Mouse (Mus musculus): ENCODE data around the gene Sdc4.

Sdc4 gene

GRCm38 (mm10) chr2:164438257-164438656 lies 5.4 kb downstream of the Sdc4 start:
- Histone ChIP-seq H3K27me3 (ENCODE audit: insufficient read depth, low read length) (peaks cover 86% of the 10 kb centered on the region), H3K36me3 (ENCODE audit: insufficient read depth, low read length) (peaks cover 5% of the 10 kb centered on the region; the same call in 1 of the 2 replicates), H3K4me1 (replicated peaks; ENCODE audit: low read depth, low read length) (peaks cover 92% of the 10 kb centered on the region), H3K4me3 (replicated peaks; ENCODE audit: low read length) (no peak overlapping the region), H3K9me3 (ENCODE audit: low read length) (no peaks in the 10 kb centered on the region)
- TF ChIP-seq NANOG (IDR thresholded peaks at IDR 0.05; ENCODE audit: borderline replicate concordance, low read length) (no peak), POU5F1 (IDR thresholded peaks at IDR 0.05; ENCODE audit: borderline replicate concordance, low read length) (no peak), CTCF (conservative IDR thresholded peaks at IDR 0.05; ENCODE audit: low read length) (no peak)

GRCm38 (mm10) chr2:164437710-164438109 lies 6.0 kb downstream of the Sdc4 start:
- Histone ChIP-seq H3K4me1 (replicated peaks; ENCODE audit: low read depth, low read length) (peaks cover 95% of the 10 kb centered on the region), H3K36me3 (ENCODE audit: insufficient read depth, low read length) (peaks cover 5% of the 10 kb centered on the region; the same call in 1 of the 2 replicates), H3K27me3 (ENCODE audit: insufficient read depth, low read length) (peaks cover 90% of the 10 kb centered on the region), H3K4me3 (replicated peaks; ENCODE audit: low read length) (no peak overlapping the region), H3K9me3 (ENCODE audit: low read length) (no peaks in the 10 kb centered on the region)
- TF ChIP-seq CTCF (conservative IDR thresholded peaks at IDR 0.05; ENCODE audit: low read length) (no peak), NANOG (IDR thresholded peaks at IDR 0.05; ENCODE audit: borderline replicate concordance, low read length) (no peak)

- H3K4me3 ChIP-seq (replicated peaks; ENCODE audit: low read length), result peak overlapping the region; percentile 27
Measured at GRCm38 (mm10) chr2:164436961-164437360, 6.7 kb downstream of the Sdc4 start.

GRCm38 (mm10) chr2:164436215-164436913 lies 7.3 kb downstream of the Sdc4 start:
- H3K4me1 ChIP-seq (replicated peaks; ENCODE audit: low read depth, low read length), result peaks cover 95% of the 10 kb centered on the region
- no peak for TF ChIP-seq NANOG (IDR thresholded peaks at IDR 0.05; ENCODE audit: borderline replicate concordance, low read length)
- TF ChIP-seq CTCF (conservative IDR thresholded peaks at IDR 0.05; ENCODE audit: low read length), result no peak
- no peak for TF ChIP-seq POU5F1 (IDR thresholded peaks at IDR 0.05; ENCODE audit: borderline replicate concordance, low read length)
- H3K36me3 ChIP-seq (ENCODE audit: insufficient read depth, low read length), result peaks cover 5% of the 10 kb centered on the region; the same call in 1 of the 2 replicates
- peaks cover 89% of the 10 kb centered on the region for H3K27me3 ChIP-seq (ENCODE audit: insufficient read depth, low read length)
- H3K9me3 ChIP-seq (ENCODE audit: low read length), result no peaks in the 10 kb centered on the region
- peak overlapping the region; percentile 27 for H3K4me3 ChIP-seq (replicated peaks; ENCODE audit: low read length)

More at GRCm38 (mm10) chr2:164436961-164437360, 6.7 kb downstream of the Sdc4 start:
- TF ChIP-seq NANOG (IDR thresholded peaks at IDR 0.05; ENCODE audit: borderline replicate concordance, low read length), result no peak
- no peaks in the 10 kb centered on the region for H3K9me3 ChIP-seq (ENCODE audit: low read length)
- peaks cover 90% of the 10 kb centered on the region for H3K27me3 ChIP-seq (ENCODE audit: insufficient read depth, low read length)
- H3K4me1 ChIP-seq (replicated peaks; ENCODE audit: low read depth, low read length), result peaks cover 95% of the 10 kb centered on the region
- peaks cover 5% of the 10 kb centered on the region; the same call in 1 of the 2 replicates for H3K36me3 ChIP-seq (ENCODE audit: insufficient read depth, low read length)

- Histone ChIP-seq H3K27me3 (ENCODE audit: insufficient read depth, low read length) (peaks cover 85% of the 10 kb centered on the region), H3K4me1 (replicated peaks; ENCODE audit: low read depth, low read length) (peaks cover 94% of the 10 kb centered on the region), H3K36me3 (ENCODE audit: insufficient read depth, low read length) (no peaks in the 10 kb centered on the region; the same call in 1 of the 2 replicates), H3K9me3 (ENCODE audit: low read length) (no peaks in the 10 kb centered on the region), H3K4me3 (replicated peaks; ENCODE audit: low read length) (peak overlapping the region; percentile 27)
- TF ChIP-seq NANOG (IDR thresholded peaks at IDR 0.05; ENCODE audit: borderline replicate concordance, low read length), result peak; percentile 10; the same call in 1 of the 2 replicates
- no peak for TF ChIP-seq POU5F1 (IDR thresholded peaks at IDR 0.05; ENCODE audit: borderline replicate concordance, low read length)
Measured at GRCm38 (mm10) chr2:164435216-164436090, 8.2 kb downstream of the Sdc4 start.

GRCm38 (mm10) chr2:164434681-164435080 lies 9.0 kb downstream of the Sdc4 start:
- peaks cover 2% of the 10 kb centered on the region for H3K36me3 ChIP-seq (ENCODE audit: insufficient read depth, low read length)
- peaks cover 93% of the 10 kb centered on the region for H3K4me1 ChIP-seq (replicated peaks; ENCODE audit: low read depth, low read length)
- H3K9me3 ChIP-seq (ENCODE audit: low read length), result no peaks in the 10 kb centered on the region
- TF ChIP-seq NANOG (IDR thresholded peaks at IDR 0.05; ENCODE audit: borderline replicate concordance, low read length), result no peak
- no peak for TF ChIP-seq CTCF (conservative IDR thresholded peaks at IDR 0.05; ENCODE audit: low read length)
- no peak for TF ChIP-seq POU5F1 (IDR thresholded peaks at IDR 0.05; ENCODE audit: borderline replicate concordance, low read length)
- no peak overlapping the region for H3K4me3 ChIP-seq (replicated peaks; ENCODE audit: low read length)
- peaks cover 80% of the 10 kb centered on the region for H3K27me3 ChIP-seq (ENCODE audit: insufficient read depth, low read length)

GRCm38 (mm10) chr2:164433278-164433895 lies 10.3 kb downstream of the Sdc4 start:
- TF ChIP-seq CTCF (conservative IDR thresholded peaks at IDR 0.05; ENCODE audit: low read length), result no peak
- no peak for TF ChIP-seq POU5F1 (IDR thresholded peaks at IDR 0.05; ENCODE audit: borderline replicate concordance, low read length)
- no peak for TF ChIP-seq NANOG (IDR thresholded peaks at IDR 0.05; ENCODE audit: borderline replicate concordance, low read length)
- peaks cover 15% of the 10 kb centered on the region for H3K36me3 ChIP-seq (ENCODE audit: insufficient read depth, low read length)

GRCm38 (mm10) chr2:164432541-164433191 lies 11.0 kb downstream of the Sdc4 start:
- peaks cover 98% of the 10 kb centered on the region for H3K4me1 ChIP-seq (replicated peaks; ENCODE audit: low read depth, low read length)
- H3K27me3 ChIP-seq (ENCODE audit: insufficient read depth, low read length), result peaks cover 86% of the 10 kb centered on the region
- no peak for TF ChIP-seq POU5F1 (IDR thresholded peaks at IDR 0.05; ENCODE audit: borderline replicate concordance, low read length)
- no peak for TF ChIP-seq CTCF (conservative IDR thresholded peaks at IDR 0.05; ENCODE audit: low read length)
- TF ChIP-seq NANOG (IDR thresholded peaks at IDR 0.05; ENCODE audit: borderline replicate concordance, low read length), result no peak
- peak overlapping the region; percentile 64 for H3K4me3 ChIP-seq (replicated peaks; ENCODE audit: low read length)
- H3K9me3 ChIP-seq (ENCODE audit: low read length), result no peaks in the 10 kb centered on the region
- H3K36me3 ChIP-seq (ENCODE audit: insufficient read depth, low read length), result peaks cover 23% of the 10 kb centered on the region

More at GRCm38 (mm10) chr2:164433278-164433895, 10.3 kb downstream of the Sdc4 start:
- Histone ChIP-seq H3K9me3 (ENCODE audit: low read length) (no peaks in the 10 kb centered on the region), H3K27me3 (ENCODE audit: insufficient read depth, low read length) (peaks cover 83% of the 10 kb centered on the region), H3K4me1 (replicated peaks; ENCODE audit: low read depth, low read length) (peaks cover 95% of the 10 kb centered on the region), H3K4me3 (replicated peaks; ENCODE audit: low read length) (peak overlapping the region; percentile 64)
